Mouse (Mus musculus): ENCODE measurements around the gene Nfe2l2. TPM values are rescaled to one million over a fixed set of nuclear protein-coding genes. Genes with fewer than 3 reads are reported as not detected.
A peak's percentile ranks its signal among the peaks of the same experiment; 100 is the strongest.

Nfe2l2 gene
- polyA plus RNA-seq, 1 experiment: 74.1 TPM

DNA sequence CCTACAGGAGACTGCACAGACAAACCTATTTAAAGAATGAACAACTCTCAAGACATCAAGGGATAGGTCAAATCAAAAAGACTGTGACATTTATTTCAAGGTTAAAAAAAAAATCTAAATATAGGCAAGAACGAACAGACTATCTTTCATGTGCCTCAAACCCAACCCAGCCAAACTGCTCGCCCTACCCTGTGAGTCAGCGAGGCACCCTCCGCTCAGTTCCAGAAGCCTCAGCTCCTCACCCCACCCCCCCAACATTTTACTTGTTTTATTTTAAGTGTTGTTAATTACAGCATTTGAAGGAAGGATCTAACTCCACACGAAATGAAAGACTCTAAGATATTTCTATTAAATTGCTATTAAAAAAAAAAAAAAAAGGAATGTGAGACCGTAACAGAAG, 73.0 kb downstream of the Nfe2l2 start:
- H3K4me3 ChIP-seq: no peak overlapping the region
- no peaks in the 10 kb centered on the region for H3K36me3 ChIP-seq (ENCODE audit: control insufficient read depth, insufficient read depth)
- TF ChIP-seq CEBPB (IDR thresholded peaks at IDR 0.05; ENCODE audit: insufficient read depth, poor library complexity, severe bottlenecking): no peak
- no peak for TF ChIP-seq USF1 (IDR thresholded peaks at IDR 0.05; ENCODE audit: low read depth)
- TF ChIP-seq TCF12 (IDR thresholded peaks at IDR 0.05; ENCODE audit: insufficient read depth, poor library complexity, severe bottlenecking): no peak
- no peak for TF ChIP-seq SRF (IDR thresholded peaks at IDR 0.05; ENCODE audit: control insufficient read depth, insufficient read length, low read depth)
- no peak for TF ChIP-seq MYOG (IDR thresholded peaks at IDR 0.05; ENCODE audit: control insufficient read depth in 1 of 3, insufficient read depth in 1 of 3, insufficient read length in 2 of 3, low read depth in 2 of 3)
- TF ChIP-seq E2F4 (IDR thresholded peaks at IDR 0.05; ENCODE audit: insufficient read depth): no peak
- no peak for TF ChIP-seq MAX (IDR thresholded peaks at IDR 0.05; ENCODE audit: low read depth)
- TF ChIP-seq REST (IDR thresholded peaks at IDR 0.05; ENCODE audit: insufficient read depth, insufficient read length): no peak
- no peak for TF ChIP-seq TCF3 (IDR thresholded peaks at IDR 0.05; ENCODE audit: insufficient read length, low read depth)
- no peak for TF ChIP-seq POLR2AphosphoS2 (IDR thresholded peaks at IDR 0.05; ENCODE audit: insufficient read length, low read depth)
- no peak for TF ChIP-seq POLR2A (IDR thresholded peaks at IDR 0.05; ENCODE audit: insufficient read length, low read depth)
- no peak for TF ChIP-seq MYOD1 (IDR thresholded peaks at IDR 0.05; ENCODE audit: control insufficient read depth in 1 of 3, insufficient read length in 2 of 3, low read depth in 2 of 3)
- H3K79me2 ChIP-seq (ENCODE audit: control insufficient read depth, insufficient read depth): no peaks in the 10 kb centered on the region
- no peaks in the 10 kb centered on the region for H3K27me3 ChIP-seq (ENCODE audit: control insufficient read depth, insufficient read depth, insufficient read length)
- no peak overlapping the region for H3ac ChIP-seq (ENCODE audit: control insufficient read depth, insufficient read length)
- peak overlapping the region; percentile 64 for H3K4me2 ChIP-seq (ENCODE audit: low read depth)

DNA sequence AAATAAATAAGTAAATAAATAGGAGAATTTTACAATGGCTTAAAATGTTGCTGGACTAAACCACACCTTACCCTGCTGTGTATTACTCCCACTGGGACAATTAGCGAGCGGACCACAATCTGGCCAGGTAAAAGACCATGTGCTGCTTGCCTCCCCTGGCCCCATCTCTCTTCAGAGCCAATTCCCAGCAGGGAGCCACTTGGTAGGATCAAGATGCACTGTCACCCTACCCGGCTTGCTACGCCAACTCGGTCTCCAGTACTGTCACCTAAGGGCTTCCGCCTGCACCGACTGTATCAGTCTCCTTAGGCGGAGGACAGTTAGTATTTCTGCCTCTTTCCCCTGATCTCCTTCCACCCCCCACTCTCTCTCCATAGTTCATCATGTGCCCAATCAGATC, 76.0 kb downstream of the Nfe2l2 start:
- H3ac ChIP-seq (ENCODE audit: control insufficient read depth, insufficient read length): no peak overlapping the region
- TF ChIP-seq POLR2AphosphoS2 (IDR thresholded peaks at IDR 0.05; ENCODE audit: insufficient read length, low read depth): no peak
- no peak for TF ChIP-seq MYOG (IDR thresholded peaks at IDR 0.05; ENCODE audit: control insufficient read depth in 1 of 3, insufficient read depth in 1 of 3, insufficient read length in 2 of 3, low read depth in 2 of 3)
- no peak for TF ChIP-seq TCF12 (IDR thresholded peaks at IDR 0.05; ENCODE audit: insufficient read depth, poor library complexity, severe bottlenecking)
- TF ChIP-seq SRF (IDR thresholded peaks at IDR 0.05; ENCODE audit: control insufficient read depth, insufficient read length, low read depth): no peak
- TF ChIP-seq POLR2A (IDR thresholded peaks at IDR 0.05; ENCODE audit: insufficient read length, low read depth): no peak
- TF ChIP-seq REST (IDR thresholded peaks at IDR 0.05; ENCODE audit: insufficient read depth, insufficient read length): no peak
- no peak for TF ChIP-seq CEBPB (IDR thresholded peaks at IDR 0.05; ENCODE audit: insufficient read depth, poor library complexity, severe bottlenecking)
- TF ChIP-seq MAX (IDR thresholded peaks at IDR 0.05; ENCODE audit: low read depth): no peak
- no peak for TF ChIP-seq USF1 (IDR thresholded peaks at IDR 0.05; ENCODE audit: low read depth)
- no peak for TF ChIP-seq E2F4 (IDR thresholded peaks at IDR 0.05; ENCODE audit: insufficient read depth)
- TF ChIP-seq MYOD1 (IDR thresholded peaks at IDR 0.05; ENCODE audit: control insufficient read depth in 1 of 3, insufficient read length in 2 of 3, low read depth in 2 of 3): no peak
- TF ChIP-seq TCF3 (IDR thresholded peaks at IDR 0.05; ENCODE audit: insufficient read length, low read depth): no peak
- no peak overlapping the region for H3K4me3 ChIP-seq
- H3K27me3 ChIP-seq (ENCODE audit: control insufficient read depth, insufficient read depth, insufficient read length): no peaks in the 10 kb centered on the region
- no peaks in the 10 kb centered on the region for H3K79me2 ChIP-seq (ENCODE audit: control insufficient read depth, insufficient read depth)
- no peak overlapping the region for H3K4me2 ChIP-seq (ENCODE audit: low read depth)
- no peaks in the 10 kb centered on the region for H3K36me3 ChIP-seq (ENCODE audit: control insufficient read depth, insufficient read depth)

DNA sequence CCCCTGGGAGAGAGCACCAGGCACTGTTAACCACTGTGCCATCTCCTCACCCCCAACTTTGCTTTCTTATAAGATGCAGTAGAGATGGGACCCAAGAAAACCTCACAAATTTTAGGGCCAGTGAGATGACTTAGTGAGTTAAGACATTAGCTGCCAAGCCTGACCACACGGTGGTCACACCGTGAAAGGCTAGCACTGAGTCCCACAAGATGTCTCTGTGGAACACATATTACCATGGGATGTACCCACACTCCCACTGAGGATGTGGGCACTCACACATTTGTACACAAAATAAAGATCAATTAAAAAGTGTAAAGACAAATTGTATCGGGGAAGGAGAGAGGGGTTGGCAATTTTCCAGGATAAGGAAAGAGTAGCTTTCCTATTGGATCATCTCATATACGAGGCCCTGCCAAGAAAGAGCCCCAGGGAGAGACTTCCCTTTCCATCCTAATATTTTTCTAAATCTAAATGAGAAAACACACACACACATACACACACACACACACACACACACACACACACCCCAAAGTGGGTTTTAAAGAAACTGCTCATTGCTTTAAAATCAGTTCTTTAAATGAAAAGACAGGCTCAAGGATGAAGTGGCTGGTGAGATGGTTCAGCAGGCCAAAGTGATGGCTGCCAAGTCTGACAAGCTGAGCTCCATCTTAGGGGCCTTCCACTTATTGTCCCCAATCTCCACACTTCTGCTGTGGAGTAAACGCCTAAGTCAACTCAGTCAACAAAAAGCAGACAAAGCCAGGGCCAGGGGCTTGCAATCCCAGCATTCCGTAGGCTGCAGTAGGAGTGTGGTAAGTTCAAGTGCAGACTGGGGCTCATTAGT, 77.6 kb downstream of the Nfe2l2 start:
- TF ChIP-seq USF1 (IDR thresholded peaks at IDR 0.05; ENCODE audit: low read depth): no peak
- no peak overlapping the region for H3K4me2 ChIP-seq (ENCODE audit: low read depth)
- no peaks in the 10 kb centered on the region for H3K36me3 ChIP-seq (ENCODE audit: control insufficient read depth, insufficient read depth)
- H3K27me3 ChIP-seq (ENCODE audit: control insufficient read depth, insufficient read depth, insufficient read length): no peaks in the 10 kb centered on the region
- H3K4me3 ChIP-seq: no peak overlapping the region
- no peak overlapping the region for H3ac ChIP-seq (ENCODE audit: control insufficient read depth, insufficient read length)
- no peaks in the 10 kb centered on the region for H3K79me2 ChIP-seq (ENCODE audit: control insufficient read depth, insufficient read depth)

Other genes starting within 250 kb of the Nfe2l2 start
- gene Hnrnpa3, start 45.4 kb downstream of the Nfe2l2 start, polyA plus RNA-seq (2012; fragmentation: generic; extraction: Trizol): 193 TPM
- gene Agps, start 127.5 kb upstream of the Nfe2l2 start, polyA plus RNA-seq (2012; fragmentation: generic; extraction: Trizol): 18.2 TPM
- 1.7 TPM for gene Ttc30b, start 233.9 kb upstream of the Nfe2l2 start, polyA plus RNA-seq (2012; fragmentation: generic; extraction: Trizol)